Mouse (Mus musculus) liver, adult (tissue): ENCODE measurements around the gene Mrpl12.

Experiments
- GATA4 ChIP-seq: IDR thresholded peaks from 2 replicates; pipeline ENCODE4 v1.6.1; 2014; ENCODE audit warnings: mild to moderate bottlenecking, low read length; ENCODE audit not compliant: insufficient replicate concordance

The Mrpl12 gene

GRCm38 (mm10) chr11:120493351-120493750, 8.9 kb downstream of the Mrpl12 start:
- no peak for TF ChIP-seq GATA4

GRCm38 (mm10) chr11:120493911-120494310, 9.5 kb downstream of the Mrpl12 start:
- no peak for TF ChIP-seq GATA4

- no peak for TF ChIP-seq GATA4
Observed at GRCm38 (mm10) chr11:120497436-120497835, 13.0 kb downstream of the Mrpl12 start.

GRCm38 (mm10) chr11:120498226-120498625, 13.8 kb downstream of the Mrpl12 start:
- no peak for TF ChIP-seq GATA4

- TF ChIP-seq GATA4, result no peak
Observed at GRCm38 (mm10) chr11:120498891-120499290, 14.5 kb downstream of the Mrpl12 start.

- TF ChIP-seq GATA4, result no peak
Observed at GRCm38 (mm10) chr11:120499894-120500293, 15.5 kb downstream of the Mrpl12 start.

GRCm38 (mm10) chr11:120500357-120500756, 15.9 kb downstream of the Mrpl12 start:
- peak; percentile 22; the same call in 1 of the 2 replicates for TF ChIP-seq GATA4

- no peak for TF ChIP-seq GATA4
Observed at GRCm38 (mm10) chr11:120501018-120501417, 16.6 kb downstream of the Mrpl12 start.

GRCm38 (mm10) chr11:120501701-120502100, 17.3 kb downstream of the Mrpl12 start:
- TF ChIP-seq GATA4, result no peak

- TF ChIP-seq GATA4, result no peak
Observed at GRCm38 (mm10) chr11:120505661-120506060, 21.2 kb downstream of the Mrpl12 start.

- TF ChIP-seq GATA4, result no peak
Observed at GRCm38 (mm10) chr11:120506899-120507298, 22.5 kb downstream of the Mrpl12 start.

- no peak for TF ChIP-seq GATA4
Observed at GRCm38 (mm10) chr11:120507611-120508289, 23.3 kb downstream of the Mrpl12 start.

GRCm38 (mm10) chr11:120508290-120508870, 24.0 kb downstream of the Mrpl12 start:
- TF ChIP-seq GATA4, result no peak

- no peak for TF ChIP-seq GATA4
Observed at GRCm38 (mm10) chr11:120509940-120510339, 25.5 kb downstream of the Mrpl12 start.

- TF ChIP-seq GATA4, result no peak
Observed at GRCm38 (mm10) chr11:120510375-120511030, 26.1 kb downstream of the Mrpl12 start.

- no peak for TF ChIP-seq GATA4
Observed at GRCm38 (mm10) chr11:120512790-120513453, 28.5 kb downstream of the Mrpl12 start.
